Mouse (Mus musculus) kidney, postnatal 25 days (tissue): ENCODE results near the gene Rbm11.

Source experiments
- DNase-seq, 2 experiments: peaks; one replicate each; pipeline ENCODE4 v3.0.0; 2021; ENCODE audit warnings: mixed read lengths in 2 of 2

The Rbm11 gene

GRCm38 (mm10) chr16:75592671-75593500 lies at the start of gene Rbm11:
TSS of gene Rbm11 (plus strand) at chr16:75592844.
- peak; percentile 88 to 92 for DNase-seq

GRCm38 (mm10) chr16:75545310-75545709 lies 47.3 kb upstream of the Rbm11 start:
- DNase-seq = no peak

- DNase-seq = no peak
Observed at GRCm38 (mm10) chr16:75562910-75563309, 29.7 kb upstream of the Rbm11 start.

GRCm38 (mm10) chr16:75582279-75582678 lies 10.4 kb upstream of the Rbm11 start:
- no peak for DNase-seq

GRCm38 (mm10) chr16:75585961-75586360 lies 6.7 kb upstream of the Rbm11 start, which contains the start of gene Lipi:
TSS of gene Lipi (minus strand) at chr16:75586061.
- no peak for DNase-seq

GRCm38 (mm10) chr16:75586466-75586865 lies 6.2 kb upstream of the Rbm11 start:
- peak in 1 of 2 experiments; percentile 44 for DNase-seq

- no peak for DNase-seq
Observed at GRCm38 (mm10) chr16:75593501-75594183, 998 bp downstream of the Rbm11 start.

- DNase-seq = no peak
Observed at GRCm38 (mm10) chr16:75606415-75606814, 13.8 kb downstream of the Rbm11 start.

- DNase-seq = no peak
Observed at GRCm38 (mm10) chr16:75612561-75612960, 19.9 kb downstream of the Rbm11 start.

GRCm38 (mm10) chr16:75617651-75618349 lies 25.2 kb downstream of the Rbm11 start:
- DNase-seq = peak in 1 of 2 experiments; percentile 31

- no peak for DNase-seq
Observed at GRCm38 (mm10) chr16:75627862-75628261, 35.2 kb downstream of the Rbm11 start.
